ENCODE assay signal across 8 mouse cellular contexts in the genomic region with DNA sequence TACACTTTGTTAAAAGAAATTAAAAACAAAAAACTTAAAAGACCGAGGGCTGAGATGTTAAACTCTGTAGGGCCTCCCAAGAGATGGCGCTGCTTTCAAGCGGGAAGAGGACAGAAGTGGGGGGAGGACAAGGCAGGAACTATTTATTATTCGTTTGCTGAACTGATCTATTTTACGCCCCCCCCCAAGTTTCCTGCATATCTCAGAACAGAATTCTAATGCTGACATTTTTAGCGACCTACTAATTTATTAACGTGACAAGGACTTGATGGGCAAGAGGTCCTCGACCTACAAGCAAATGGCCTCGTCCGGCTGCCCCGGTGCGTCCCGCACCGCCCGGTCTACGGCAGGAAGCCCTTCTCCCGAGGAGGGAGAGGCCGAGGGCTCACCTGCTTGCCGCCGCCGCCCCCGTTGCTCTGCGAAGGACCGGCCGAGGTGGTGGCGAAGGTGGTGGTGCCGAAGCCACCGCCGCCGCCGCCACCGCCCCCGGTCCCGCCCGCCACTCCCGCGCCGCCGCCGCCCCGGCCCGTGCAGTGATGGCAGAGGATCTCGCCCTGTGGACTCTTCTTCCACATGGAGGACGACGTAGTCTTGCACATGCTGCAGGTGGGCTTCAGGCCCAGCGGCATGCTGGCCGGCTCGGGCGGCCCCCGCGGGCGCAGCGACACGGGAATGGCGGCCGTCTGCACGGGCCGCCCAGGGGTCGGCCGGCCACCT. TPM values are rescaled to one million over a fixed set of nuclear protein-coding genes. Genes with fewer than 3 reads are reported as not detected.
DNase-seq lines count a peak whose midpoint lies in the region; ATAC-seq and TF ChIP-seq lines count a peak whose summit lies in the region.

No protein-coding gene starts in this region.

- H3K9ac ChIP-seq in midbrain, postnatal 0 days (replicated peaks; ENCODE audit: low read length, poor library complexity, severe bottlenecking), result peak overlapping the region; percentile 86

- H3K27me3 ChIP-seq in midbrain, postnatal 0 days (ENCODE audit: insufficient read depth, low read length), result no peaks in the 10 kb centered on the region

- peak; percentile 66 for ATAC-seq in activated CD4-positive, CD25-positive, alpha-beta regulatory T cell, adult 4 months
- ATAC-seq in midbrain, postnatal 0 days (ENCODE audit: low FRiP score), result peak; percentile 76

- H3K4me2 ChIP-seq in midbrain, postnatal 0 days (ENCODE audit: low read depth, low read length, poor library complexity, severe bottlenecking), result peak overlapping the region; percentile 58

- H3K4me1 ChIP-seq in midbrain, postnatal 0 days (ENCODE audit: insufficient read depth, low read length), result 0 out of 2 replicates have a peak, but pooled peaks cover 3% of the 10 kb centered on the region

- peak; percentile 77 for DNase-seq in 3T3-L1 (ENCODE audit: low read depth, low spot score)
- peak; percentile 67 for DNase-seq in embryo, embryonic 10 days (ENCODE audit: low spot score)
- DNase-seq in gonadal fat pad, adult 2 months (ENCODE audit: low read depth), result peak; percentile 41
- peak; percentile 37 for DNase-seq in kidney, adult 11 months
- peak; percentile 72 for DNase-seq in liver
- peak; percentile 80 for DNase-seq in midbrain, postnatal 0 days (ENCODE audit: low spot score)
- peak; percentile 56 to 84 for DNase-seq in spleen, postnatal 4 days (ENCODE audit: low spot score in 2 of 2)

- H3K36me3 ChIP-seq in midbrain, postnatal 0 days (ENCODE audit: insufficient read depth, low read length), result 0 out of 2 replicates have a peak, but pooled peaks cover 5% of the 10 kb centered on the region

- H3K27ac ChIP-seq in midbrain, postnatal 0 days (ENCODE audit: low read depth, low read length), result peak overlapping the region; percentile 86

- H3K9me3 ChIP-seq in midbrain, postnatal 0 days (ENCODE audit: low read length), result no peaks in the 10 kb centered on the region

- H3K4me3 ChIP-seq in midbrain, postnatal 0 days (ENCODE audit: low read depth, low read length), result peak overlapping the region; percentile 97

- TF ChIP-seq CTCF in midbrain, postnatal 0 days (IDR thresholded peaks at IDR 0.05), result peak; percentile 73

- 1% methylated on average over 49 of the region's 60 CpGs for WGBS in midbrain, postnatal 0 days

RNA-seq across cellular contexts. Expression of gene Tmbim7, which starts 3.8 kb away (rescaled TPM):
- under 1 TPM in 1 of 2 experiments, not detected in 1; 0.34 TPM for polyA plus RNA-seq in activated CD4-positive, CD25-positive, alpha-beta regulatory T cell, adult 4 months (2017; shearing (Covaris generic))
- polyA plus RNA-seq in gonadal fat pad, adult 2 months (2012; rRNA removed), result 0.24 and 0.67 TPM in 2 replicates
- total RNA-seq in midbrain, postnatal 0 days (2014; rRNA removed), result not detected in 2 replicates
- polyA plus RNA-seq in midbrain, postnatal 0 days (2015; fragmentation: Nextera tagmentation; extraction: Ambion mirVana), result not detected in 2 replicates

RNA-seq across cellular contexts. Expression of gene Gatad1, which starts 9.8 kb away (rescaled TPM):
- polyA plus RNA-seq in activated CD4-positive, CD25-positive, alpha-beta regulatory T cell, adult 4 months (2017; shearing (Covaris generic)), result 10 to 100 TPM; 29.7 to 39.0 TPM
- polyA plus RNA-seq in gonadal fat pad, adult 2 months (2012; rRNA removed), result 55.0 and 56.2 TPM in 2 replicates
- total RNA-seq in midbrain, postnatal 0 days (2014; rRNA removed), result 76.6 and 103 TPM in 2 replicates
- polyA plus RNA-seq in midbrain, postnatal 0 days (2015; fragmentation: Nextera tagmentation; extraction: Ambion mirVana), result 84.3 and 89.1 TPM in 2 replicates

RNA-seq across cellular contexts. Expression of gene Rbm48, which starts 50.8 kb away (rescaled TPM):
- polyA plus RNA-seq in activated CD4-positive, CD25-positive, alpha-beta regulatory T cell, adult 4 months (2017; shearing (Covaris generic)), result 10 to 100 TPM; 22.0 to 24.1 TPM
- polyA plus RNA-seq in gonadal fat pad, adult 2 months (2012; rRNA removed), result 8.6 and 10.7 TPM in 2 replicates
- total RNA-seq in midbrain, postnatal 0 days (2014; rRNA removed), result 14.5 and 17.0 TPM in 2 replicates
- polyA plus RNA-seq in midbrain, postnatal 0 days (2015; fragmentation: Nextera tagmentation; extraction: Ambion mirVana), result 18.3 and 19.3 TPM in 2 replicates

RNA-seq across cellular contexts. Expression of gene Pex1, which starts 51.3 kb away (rescaled TPM):
- polyA plus RNA-seq in activated CD4-positive, CD25-positive, alpha-beta regulatory T cell, adult 4 months (2017; shearing (Covaris generic)), result 10 to 100 TPM; 13.3 to 13.9 TPM
- 14.5 and 15.4 TPM in 2 replicates for polyA plus RNA-seq in gonadal fat pad, adult 2 months (2012; rRNA removed)
- 21.0 and 24.1 TPM in 2 replicates for total RNA-seq in midbrain, postnatal 0 days (2014; rRNA removed)
- polyA plus RNA-seq in midbrain, postnatal 0 days (2015; fragmentation: Nextera tagmentation; extraction: Ambion mirVana), result 19.2 and 21.2 TPM in 2 replicates

Comparison
In these comparisons a context has a peak if more than half of its experiments do, and no peak if none do; other contexts are left out.
1. Peak in every context shown above with its lines: DNase-seq, ATAC-seq, H3K4me3 ChIP-seq and H3K27ac ChIP-seq.